In the genomic region with DNA sequence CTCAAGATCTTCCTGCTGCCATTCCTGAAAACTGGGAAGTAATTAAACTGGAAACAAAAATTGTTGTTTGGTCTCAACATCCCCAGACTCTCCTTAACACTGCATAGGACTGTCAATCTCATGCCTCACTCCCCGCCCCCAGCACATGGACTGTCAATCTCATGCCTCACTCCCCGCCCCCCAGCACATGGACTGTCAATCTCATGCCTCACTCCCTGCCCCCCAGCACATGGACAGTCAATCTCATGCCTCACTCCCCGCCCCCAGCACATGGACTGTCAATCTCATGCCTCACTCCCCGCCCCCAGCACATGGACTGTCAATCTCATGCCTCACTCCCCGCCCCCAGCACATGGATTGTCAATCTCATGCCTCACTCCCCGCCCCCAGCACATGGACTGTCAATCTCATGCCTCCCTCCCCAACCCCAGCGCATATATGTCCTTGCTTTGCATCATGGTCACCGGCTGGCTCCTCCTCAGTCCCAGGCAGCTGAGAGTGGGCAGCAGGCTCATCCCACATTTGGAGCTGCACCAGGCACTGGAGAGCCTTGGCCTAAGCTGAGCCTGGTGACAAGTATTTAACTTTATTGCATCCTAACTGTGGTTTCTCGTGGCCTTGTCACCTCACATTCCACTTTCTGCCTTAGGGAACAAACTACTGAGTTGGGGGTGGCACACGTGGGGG, we compare ENCODE assay signal across 21 mouse cellular contexts. TPM values are rescaled to one million over a fixed set of nuclear protein-coding genes. Genes with fewer than 3 reads are reported as not detected.
A peak's percentile ranks its signal among the peaks of the same experiment; 100 is the strongest.
DNase-seq lines count a peak whose midpoint lies in the region; ATAC-seq and TF ChIP-seq lines count a peak whose summit lies in the region.
"Had no signal": no experiment of that assay in that cellular context is flagged by ENCODE, and none has a peak within 500 bp of the region (broad histone marks: within the 10 kb centered on the region; RNA-seq: fewer than 3 reads in every experiment).

No protein-coding gene starts in this region.

- no peak overlapping the region for H3K4me3 ChIP-seq in kidney, embryonic 16.5 days (ENCODE audit: low read length)
- no peak overlapping the region for H3K4me3 ChIP-seq in forebrain, embryonic 13.5 days
- no peak overlapping the region for H3K4me3 ChIP-seq in hindbrain, postnatal 0 days (ENCODE audit: low read length)
- H3K4me3 ChIP-seq: hindbrain, embryonic 10.5 days; layer of hippocampus, adult 2 months; neural tube, embryonic 13.5 days had no signal

- no peak for DNase-seq in frontal cortex, postnatal 10 days (ENCODE audit: low spot score in 2 of 2)
- DNase-seq in kidney, postnatal 10 days = no peak
- no peak for DNase-seq in layer of hippocampus, postnatal 36 days
- no peak for DNase-seq in hindbrain, postnatal 0 days (ENCODE audit: low spot score)
- DNase-seq: B cell, adult 2 months; cerebellum, adult 8-10 months; kidney, adult 9 months; liver, postnatal 0 days; lung, postnatal 10 days; midbrain, embryonic 14.5 days; right cerebral cortex, adult 18-20 months; thymus, postnatal 36 days had no signal

- TF ChIP-seq CTCF in hindbrain, postnatal 0 days (IDR thresholded peaks at IDR 0.05; ENCODE audit: low read depth) = no peak

- WGBS in kidney, embryonic 16.5 days = 66% methylated on average over 10 of the region's 10 CpGs
- 65% methylated on average over 10 of the region's 10 CpGs for WGBS in forebrain, embryonic 13.5 days
- WGBS in hindbrain, postnatal 0 days = 59% methylated on average over 10 of the region's 10 CpGs

- no peaks in the 10 kb centered on the region for H3K36me3 ChIP-seq in kidney, embryonic 16.5 days (ENCODE audit: insufficient read depth, low read length)
- H3K36me3 ChIP-seq in forebrain, embryonic 13.5 days (ENCODE audit: poor library complexity, severe bottlenecking) = no peaks in the 10 kb centered on the region; the same call in 1 of the 2 replicates
- no peaks in the 10 kb centered on the region for H3K36me3 ChIP-seq in hindbrain, postnatal 0 days (ENCODE audit: insufficient read depth, low read length)

- H3K4me2 ChIP-seq in kidney, embryonic 16.5 days (replicated peaks; ENCODE audit: low read depth, low read length) = no peak overlapping the region
- no peak overlapping the region for H3K4me2 ChIP-seq in forebrain, embryonic 13.5 days
- no peak overlapping the region for H3K4me2 ChIP-seq in hindbrain, postnatal 0 days (ENCODE audit: low read depth, low read length)
- H3K4me2 ChIP-seq: neural tube, embryonic 13.5 days had no signal

- no peak overlapping the region; the same call in 1 of the 2 replicates for H3K9ac ChIP-seq in kidney, embryonic 16.5 days (replicated peaks; ENCODE audit: low read length)
- H3K9ac ChIP-seq in forebrain, embryonic 13.5 days = no peak overlapping the region
- H3K9ac ChIP-seq in hindbrain, postnatal 0 days (replicated peaks; ENCODE audit: low read length) = no peak overlapping the region
- H3K9ac ChIP-seq: liver, postnatal 0 days; neural tube, embryonic 13.5 days had no signal

- no peaks in the 10 kb centered on the region for H3K9me3 ChIP-seq in kidney, embryonic 16.5 days (ENCODE audit: low read length)
- H3K9me3 ChIP-seq in forebrain, embryonic 13.5 days (replicated peaks) = no peaks in the 10 kb centered on the region
- H3K9me3 ChIP-seq in hindbrain, postnatal 0 days (ENCODE audit: low read length) = no peaks in the 10 kb centered on the region
- H3K9me3 ChIP-seq: hindbrain, embryonic 10.5 days; neural tube, embryonic 13.5 days had no signal

- peak overlapping the region; percentile 49 for H3K27ac ChIP-seq in kidney, embryonic 16.5 days (ENCODE audit: low read length)
- H3K27ac ChIP-seq in forebrain, embryonic 13.5 days = peak overlapping the region; percentile 51
- no peak overlapping the region for H3K27ac ChIP-seq in hindbrain, postnatal 0 days
- H3K27ac ChIP-seq: layer of hippocampus, adult 2 months; neural tube, embryonic 13.5 days had no signal

- peak; percentile 74 for ATAC-seq in frontal cortex, adult (ENCODE audit: low TSS enrichment)
- no peak for ATAC-seq in kidney, embryonic 16.5 days (ENCODE audit: low FRiP score, low TSS enrichment)
- ATAC-seq in forebrain, embryonic 13.5 days = peak; percentile 54
- no peak for ATAC-seq in hindbrain, postnatal 0 days
- ATAC-seq: inflammation-experienced regulatory T-cells, adult 6 months; liver, postnatal 0 days had no signal

- H3K4me1 ChIP-seq in kidney, embryonic 16.5 days (ENCODE audit: insufficient read depth, low read length) = peaks cover 44% of the 10 kb centered on the region
- peaks cover 32% of the 10 kb centered on the region for H3K4me1 ChIP-seq in forebrain, embryonic 13.5 days
- H3K4me1 ChIP-seq in hindbrain, postnatal 0 days (ENCODE audit: insufficient read depth, low read length) = 0 out of 2 replicates have a peak, but pooled peaks cover 5% of the 10 kb centered on the region

- H3K27me3 ChIP-seq in kidney, embryonic 16.5 days (ENCODE audit: insufficient read depth, low read length) = no peaks in the 10 kb centered on the region
- H3K27me3 ChIP-seq in forebrain, embryonic 13.5 days = no peaks in the 10 kb centered on the region
- H3K27me3 ChIP-seq in hindbrain, postnatal 0 days (ENCODE audit: insufficient read depth, low read length) = no peaks in the 10 kb centered on the region
- H3K27me3 ChIP-seq: neural tube, embryonic 13.5 days had no signal

RNA-seq across cellular contexts. Expression of gene Omp, which starts 3.6 kb away (rescaled TPM):
- polyA plus RNA-seq in kidney, embryonic 16.5 days (2015; fragmentation: Nextera tagmentation; extraction: Ambion mirVana) = 0.49 and 0.81 TPM in 2 replicates
- polyA plus RNA-seq in forebrain, embryonic 13.5 days (2015; fragmentation: Nextera tagmentation; extraction: Ambion mirVana) = 0.42 and 0.52 TPM in 2 replicates
- total RNA-seq in layer of hippocampus, postnatal 36 days (2021) = 1 to 10 TPM; 1.1 to 1.2 TPM
- total RNA-seq in hindbrain, postnatal 0 days (2014; rRNA removed) = 0.07 and 0.47 TPM in 2 replicates
- polyA plus RNA-seq in hindbrain, postnatal 0 days (2015; fragmentation: Nextera tagmentation; extraction: Ambion mirVana) = 0.48 and 0.49 TPM in 2 replicates
- total RNA-seq: gastrocnemius, adult 8-10 months had no signal
- polyA plus RNA-seq: inflammation-experienced regulatory T-cells, adult 6 months had no signal

RNA-seq across cellular contexts. Expression of gene Capn5, which starts 29.2 kb away (rescaled TPM):
- polyA plus RNA-seq in kidney, embryonic 16.5 days (2015; fragmentation: Nextera tagmentation; extraction: Ambion mirVana) = 17.4 and 19.5 TPM in 2 replicates
- polyA plus RNA-seq in forebrain, embryonic 13.5 days (2015; fragmentation: Nextera tagmentation; extraction: Ambion mirVana) = 9.3 and 10.0 TPM in 2 replicates
- 10 to 100 TPM; 48.6 to 48.8 TPM for total RNA-seq in layer of hippocampus, postnatal 36 days (2021)
- 48.5 and 59.0 TPM in 2 replicates for total RNA-seq in hindbrain, postnatal 0 days (2014; rRNA removed)
- polyA plus RNA-seq in hindbrain, postnatal 0 days (2015; fragmentation: Nextera tagmentation; extraction: Ambion mirVana) = 20.2 and 23.0 TPM in 2 replicates

RNA-seq across cellular contexts. Expression of gene Myo7a, which starts 29.5 kb away (rescaled TPM):
- polyA plus RNA-seq in kidney, embryonic 16.5 days (2015; fragmentation: Nextera tagmentation; extraction: Ambion mirVana) = 15.2 and 18.5 TPM in 2 replicates
- 11.8 and 14.2 TPM in 2 replicates for polyA plus RNA-seq in forebrain, embryonic 13.5 days (2015; fragmentation: Nextera tagmentation; extraction: Ambion mirVana)
- 10 to 100 TPM; 10.1 to 10.2 TPM for total RNA-seq in layer of hippocampus, postnatal 36 days (2021)
- total RNA-seq in hindbrain, postnatal 0 days (2014; rRNA removed) = 42.1 and 50.8 TPM in 2 replicates
- 10.7 and 11.9 TPM in 2 replicates for polyA plus RNA-seq in hindbrain, postnatal 0 days (2015; fragmentation: Nextera tagmentation; extraction: Ambion mirVana)

RNA-seq across cellular contexts. Expression of gene B3gnt6, which starts 50.4 kb away (rescaled TPM):
- polyA plus RNA-seq in kidney, embryonic 16.5 days (2015; fragmentation: Nextera tagmentation; extraction: Ambion mirVana) = 0.06 and 0.09 TPM in 2 replicates
- 0.09 and 0.12 TPM in 2 replicates for polyA plus RNA-seq in forebrain, embryonic 13.5 days (2015; fragmentation: Nextera tagmentation; extraction: Ambion mirVana)
- total RNA-seq in layer of hippocampus, postnatal 36 days (2021) = under 1 TPM; 0.25 to 0.42 TPM
- total RNA-seq in hindbrain, postnatal 0 days (2014; rRNA removed) = 1.2 and 1.5 TPM in 2 replicates
- polyA plus RNA-seq in hindbrain, postnatal 0 days (2015; fragmentation: Nextera tagmentation; extraction: Ambion mirVana) = 0.76 and 1.2 TPM in 2 replicates
- total RNA-seq: gastrocnemius, adult 8-10 months; liver, adult 2 months had no signal

Comparison
In these comparisons a context has a peak if more than half of its experiments do, and no peak if none do; other contexts are left out.
1. ATAC-seq: peak in frontal cortex, adult (single experiment) and forebrain, embryonic 13.5 days (single experiment); none in kidney, embryonic 16.5 days (single experiment) and hindbrain, postnatal 0 days (single experiment).